Mouse (Mus musculus): Measurements from ENCODE around the gene Anapc15. TPM values are rescaled to one million over a fixed set of nuclear protein-coding genes. Genes with fewer than 3 reads are reported as not detected.
"Not testable (repeated sequence)": the region's sequence is repeated elsewhere in the genome, so short reads cannot be mapped to it uniquely, and the experiment has no call there.

The Anapc15 gene
- total RNA-seq, 2 experiments from 2014 or later: 31.8 to 34.3 TPM

DNA sequence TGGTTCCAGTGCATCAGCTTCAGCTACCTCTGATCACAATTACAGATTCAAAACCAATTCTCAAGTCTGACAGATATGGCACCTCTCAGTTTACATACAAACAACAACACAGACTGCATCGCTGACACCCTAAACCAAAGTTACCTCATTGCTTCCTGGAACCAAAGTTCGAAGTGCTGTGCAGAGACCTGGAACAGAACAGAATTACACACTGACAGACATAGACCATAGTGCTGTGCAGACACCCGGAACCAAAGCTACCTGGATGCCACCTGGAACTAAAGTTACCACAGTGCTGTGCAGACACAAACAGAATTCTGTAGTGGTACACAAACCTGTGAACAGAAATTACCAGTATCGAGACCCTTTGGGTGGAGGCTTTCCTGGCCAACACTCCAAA lies 76.2 kb downstream of the Anapc15 start:
- DNase-seq (ENCODE audit: low spot score in 2 of 2): no peak

GRCm38 (mm10) chr7:101949008-101949407 lies 85.5 kb downstream of the Anapc15 start:
- DNase-seq (ENCODE audit: low spot score in 2 of 2): not testable (repeated sequence)

Small RNA genes within 50 kb of the gene (microRNA-seq; reads per million reads assigned to microRNA genes)
- gene Gm22655: 0 reads per million in 2 experiments

Other genes starting within 250 kb of the Anapc15 start
- 10 to 100 TPM; 42.8 to 47.1 TPM for gene Clpb, start 200.1 kb upstream of the Anapc15 start, total RNA-seq (2021)
- not detected for gene Phox2a, start 45.4 kb upstream of the Anapc15 start, total RNA-seq (2021)
- gene Inppl1, start 25.5 kb upstream of the Anapc15 start, total RNA-seq (2021): 10 to 100 TPM; 24.0 to 26.3 TPM
- gene Folr2, start 6.5 kb upstream of the Anapc15 start, total RNA-seq (2021): 1 to 10 TPM; 1.2 to 1.3 TPM
- gene Folr1, start 7.1 kb downstream of the Anapc15 start, total RNA-seq (2021): 10 to 100 TPM in 1 of 2 experiments, 1 to 10 TPM in 1; 1.3 to 17.2 TPM
- gene Lamtor1, start 42.2 kb downstream of the Anapc15 start, total RNA-seq (2021): 10 to 100 TPM; 98.0 to 98.3 TPM
- under 1 TPM in 1 of 2 experiments, not detected in 1; 0.11 TPM for gene Tomt, start 42.6 kb downstream of the Anapc15 start, total RNA-seq (2021)
- gene Lrrc51, start 70.2 kb downstream of the Anapc15 start, total RNA-seq (2021): 1 to 10 TPM; 5.2 to 6.5 TPM
- gene Numa1, start 70.4 kb downstream of the Anapc15 start, total RNA-seq (2021): 10 to 100 TPM; 64.7 to 71.6 TPM
- 10 to 100 TPM; 11.1 to 11.9 TPM for gene Il18bp, start 155.0 kb downstream of the Anapc15 start, total RNA-seq (2021)
- gene Rnf121, start 201.8 kb downstream of the Anapc15 start, total RNA-seq (2021): 10 to 100 TPM; 44.6 to 45.4 TPM
- 10 to 100 TPM; 23.2 to 23.6 TPM for gene Xndc1, start 201.8 kb downstream of the Anapc15 start, total RNA-seq (2021)
- 1 to 10 TPM; 1.5 to 1.9 TPM for gene Xntrpc, start 202.0 kb downstream of the Anapc15 start, total RNA-seq (2021)
- gene Trpc2, start 219.4 kb downstream of the Anapc15 start, total RNA-seq (2021): 1 to 10 TPM in 1 of 2 experiments, under 1 TPM in 1; 0.36 to 1.5 TPM
- not detected for gene Art1, start 238.0 kb downstream of the Anapc15 start, total RNA-seq (2021)
- not detected for gene Art5, start 245.8 kb downstream of the Anapc15 start, total RNA-seq (2021)

Data from layer of hippocampus, postnatal 10 days (tissue).